ENCODE assay signal across 9 mouse cellular contexts in the genomic region with DNA sequence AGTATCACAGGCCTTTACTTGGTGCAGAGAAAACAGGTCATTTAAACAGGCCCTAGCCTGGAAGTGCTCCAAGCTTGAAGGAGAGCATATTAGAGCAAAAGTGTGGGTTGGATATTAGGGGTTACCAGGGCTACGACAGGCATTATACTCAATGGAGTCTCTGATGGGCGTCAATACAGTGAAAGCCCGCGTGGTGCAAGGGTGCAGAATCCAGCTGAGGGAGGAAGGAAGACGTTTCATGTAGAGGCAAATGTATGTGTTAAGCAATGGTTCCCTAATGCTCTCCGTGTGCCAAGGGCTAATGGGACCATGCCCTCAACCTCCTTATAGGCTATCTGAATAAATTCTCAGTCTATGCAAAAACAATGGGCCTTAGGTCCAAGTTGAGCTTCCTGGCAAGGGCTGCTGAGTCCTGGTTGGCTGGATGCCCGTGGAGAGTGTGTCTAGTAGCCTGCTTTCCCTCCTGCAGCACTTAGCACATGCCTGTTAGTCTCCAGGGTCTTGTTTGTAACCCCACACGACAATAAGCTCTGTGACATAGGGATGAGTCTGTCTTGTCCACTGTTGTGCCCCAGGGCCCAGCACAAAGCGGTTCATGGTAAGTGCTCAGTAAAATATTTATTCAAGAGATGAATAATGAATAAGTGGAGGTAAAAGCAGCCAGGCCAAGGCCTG.
DNase-seq lines count a peak whose midpoint lies in the region; ATAC-seq lines count a peak whose summit lies in the region.
"Had no signal": no experiment of that assay in that cellular context is flagged by ENCODE, and none has a peak within 500 bp of the region (broad histone marks: within the 10 kb centered on the region; RNA-seq: fewer than 3 reads in every experiment).

No protein-coding gene starts in this region.

- no peak overlapping the region for H3K4me3 ChIP-seq in embryonic facial prominence, embryonic 11.5 days (ENCODE audit: low read depth, low read length)
- no peak overlapping the region for H3K4me3 ChIP-seq in embryonic facial prominence, embryonic 10.5 days

- H3K4me2 ChIP-seq in embryonic facial prominence, embryonic 11.5 days (ENCODE audit: low read depth, low read length) = no peak overlapping the region

- H3K9me3 ChIP-seq in embryonic facial prominence, embryonic 11.5 days (replicated peaks; ENCODE audit: control insufficient read depth, low read length) = no peaks in the 10 kb centered on the region
- no peaks in the 10 kb centered on the region for H3K9me3 ChIP-seq in embryonic facial prominence, embryonic 10.5 days

- no peaks in the 10 kb centered on the region for H3K36me3 ChIP-seq in embryonic facial prominence, embryonic 11.5 days (replicated peaks; ENCODE audit: control insufficient read depth, insufficient read depth, low read depth, low read length)
- no peaks in the 10 kb centered on the region for H3K36me3 ChIP-seq in embryonic facial prominence, embryonic 10.5 days (replicated peaks)

- H3K4me1 ChIP-seq in embryonic facial prominence, embryonic 11.5 days (ENCODE audit: control insufficient read depth, insufficient read depth, low read length) = no peaks in the 10 kb centered on the region
- peaks cover 6% of the 10 kb centered on the region for H3K4me1 ChIP-seq in embryonic facial prominence, embryonic 10.5 days

- peak; percentile 46; the same call in 1 of the 2 replicates for ATAC-seq in embryonic facial prominence, embryonic 11.5 days (replicated peaks; ENCODE audit: insufficient number of reproducible peaks, low FRiP score, low TSS enrichment, low read depth)
- no peak for ATAC-seq in megakaryocyte, adult 5-6 weeks (ENCODE audit: poor library complexity, severe bottlenecking)

- DNase-seq in embryonic facial prominence, embryonic 11.5 days (ENCODE audit: low spot score) = no peak
- DNase-seq in embryonic facial prominence, embryonic 10.5 days (ENCODE audit: low spot score) = no peak
- DNase-seq in urinary bladder, postnatal 14 days (ENCODE audit: low spot score) = peak; percentile 25
- no peak for DNase-seq in urinary bladder, postnatal 25 days (ENCODE audit: low spot score)
- peak; percentile 65 to 75 for DNase-seq in kidney, postnatal 4 days
- DNase-seq in retina, embryonic 14.5 days (ENCODE audit: low spot score) = peak; percentile 53
- no peak for DNase-seq in layer of hippocampus, postnatal 36 days

- no peak overlapping the region for H3K9ac ChIP-seq in embryonic facial prominence, embryonic 11.5 days (replicated peaks; ENCODE audit: low read length)

- no peaks in the 10 kb centered on the region for H3K27me3 ChIP-seq in embryonic facial prominence, embryonic 11.5 days (ENCODE audit: control insufficient read depth, insufficient read depth, low read length)
- no peaks in the 10 kb centered on the region for H3K27me3 ChIP-seq in embryonic facial prominence, embryonic 10.5 days (replicated peaks; ENCODE audit: low read depth, poor library complexity, severe bottlenecking)

- H3K27ac ChIP-seq in embryonic facial prominence, embryonic 11.5 days (replicated peaks; ENCODE audit: low read depth, low read length) = no peak overlapping the region
- no peak overlapping the region for H3K27ac ChIP-seq in embryonic facial prominence, embryonic 10.5 days (replicated peaks)
- H3K27ac ChIP-seq: macrophage had no signal

- 74% methylated on average over 9 of the region's 9 CpGs for WGBS in embryonic facial prominence, embryonic 11.5 days
- WGBS in embryonic facial prominence, embryonic 10.5 days = 77% methylated on average over 9 of the region's 9 CpGs

Comparison
In these comparisons a context has a peak if more than half of its experiments do, and no peak if none do; other contexts are left out.
1. DNase-seq: peak in urinary bladder, postnatal 14 days (single experiment), kidney, postnatal 4 days (2 of 2) and retina, embryonic 14.5 days (single experiment); none in embryonic facial prominence, embryonic 11.5 days (single experiment), embryonic facial prominence, embryonic 10.5 days (single experiment), urinary bladder, postnatal 25 days (single experiment) and layer of hippocampus, postnatal 36 days (0 of 2).